Mouse (Mus musculus): ENCODE measurements around the gene Pou2f1.

DNA sequence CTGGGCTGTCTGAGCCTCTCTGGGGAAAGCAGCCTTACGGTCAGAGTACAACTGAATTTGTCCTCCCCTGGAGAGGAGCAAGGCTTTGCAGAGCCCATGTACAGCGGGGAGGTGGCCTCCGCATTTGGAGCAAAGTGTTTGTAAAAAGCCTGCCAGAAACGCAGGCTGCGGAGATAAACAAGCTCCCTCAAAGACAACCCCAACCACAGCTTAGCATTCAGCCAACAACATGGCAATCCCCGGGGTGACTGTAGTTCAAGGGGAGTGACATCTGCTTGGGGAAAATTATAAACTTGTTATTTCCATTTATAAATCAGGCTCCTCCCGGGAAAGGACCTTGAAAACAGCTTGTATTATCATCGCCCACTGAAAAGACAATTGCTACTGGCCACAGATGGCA, 164.9 kb downstream of the Pou2f1 start:
- TF ChIP-seq CTCF (IDR thresholded peaks at IDR 0.05 in 2 of 3, conservative IDR thresholded peaks at IDR 0.05 in 1 of 3; ENCODE audit: control insufficient read depth in 1 of 3, insufficient read depth in 1 of 3, low read depth in 2 of 3, low read length in 3 of 3, poor library complexity in 1 of 3, severe bottlenecking in 1 of 3) (no peak), USF1 (IDR thresholded peaks at IDR 0.05; ENCODE audit: low read depth, low read length) (no peak), GATA1 (IDR thresholded peaks at IDR 0.05; ENCODE audit: low read depth, low read length) (no peak), TCF12 (IDR thresholded peaks at IDR 0.05; ENCODE audit: low read depth, low read length) (no peak), MYC (IDR thresholded peaks at IDR 0.05; ENCODE audit: low read depth, low read length) (no peak), ELF1 (IDR thresholded peaks at IDR 0.05; ENCODE audit: low read depth, low read length) (no peak), POLR2A (IDR thresholded peaks at IDR 0.05; ENCODE audit: control insufficient read depth in 1 of 2, insufficient read depth in 1 of 2, low read depth in 1 of 2, low read length in 2 of 2, poor library complexity in 1 of 2) (no peak), BHLHE40 (IDR thresholded peaks at IDR 0.05; ENCODE audit: borderline replicate concordance, low read depth, low read length) (no peak)

Data from MEL (cell line).